Mouse (Mus musculus): ENCODE data around the gene Epm2a.

The Epm2a gene

DNA sequence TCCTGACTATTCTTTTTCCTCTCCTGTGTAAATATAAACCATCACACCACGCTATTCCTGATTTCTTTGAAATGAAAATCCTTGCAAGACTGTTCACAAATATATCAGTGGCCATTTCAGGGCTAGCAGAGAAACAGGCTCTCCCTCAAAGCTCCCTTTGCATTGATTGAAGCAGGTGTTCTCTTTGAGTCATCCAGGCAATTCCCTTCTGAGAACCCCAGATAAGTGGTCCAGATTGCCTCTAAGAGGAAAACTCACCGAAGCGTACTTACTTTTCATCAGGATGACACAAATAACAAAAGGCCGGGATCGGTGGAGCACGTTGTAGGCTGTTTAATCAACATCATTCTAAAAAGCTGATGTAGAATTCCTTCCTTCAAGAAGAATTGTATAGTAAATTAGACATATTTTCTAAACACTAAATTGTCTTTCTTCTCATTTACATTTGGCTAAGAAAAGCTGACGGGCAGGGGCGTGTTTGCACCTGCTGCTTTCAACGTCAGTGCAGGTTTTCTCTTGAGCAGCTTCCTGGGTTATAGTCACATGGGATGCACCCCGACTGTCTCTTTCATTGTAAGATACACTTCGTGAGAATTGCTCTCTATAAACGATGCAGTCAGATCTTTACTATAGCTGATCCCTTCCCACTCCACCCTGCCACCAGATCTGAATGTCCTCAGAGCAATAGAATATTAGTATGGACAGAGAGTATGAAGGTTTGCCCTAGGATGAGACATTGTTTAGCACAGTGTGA is 86.0 kb downstream of the Epm2a start:
- no peak for DNase-seq

DNA sequence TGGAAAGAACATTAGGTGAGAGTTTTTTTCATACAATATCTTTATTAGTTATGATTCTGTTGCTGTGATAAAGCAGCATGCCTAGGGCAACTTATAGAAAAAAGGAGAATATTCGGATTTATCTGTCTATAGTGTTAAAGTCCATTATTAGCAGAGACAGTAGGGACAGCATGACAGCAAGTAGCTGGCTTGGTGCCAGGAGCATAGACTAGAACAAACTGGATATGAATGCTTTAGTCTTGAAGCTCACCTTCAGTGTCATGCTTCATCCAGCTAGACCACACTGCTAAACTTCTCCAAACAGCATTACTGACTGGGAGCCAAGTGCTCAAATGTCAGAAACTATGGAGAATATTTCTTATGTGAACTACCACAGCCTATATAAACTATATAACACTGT is 93.8 kb downstream of the Epm2a start:
- no peak for DNase-seq

DNA sequence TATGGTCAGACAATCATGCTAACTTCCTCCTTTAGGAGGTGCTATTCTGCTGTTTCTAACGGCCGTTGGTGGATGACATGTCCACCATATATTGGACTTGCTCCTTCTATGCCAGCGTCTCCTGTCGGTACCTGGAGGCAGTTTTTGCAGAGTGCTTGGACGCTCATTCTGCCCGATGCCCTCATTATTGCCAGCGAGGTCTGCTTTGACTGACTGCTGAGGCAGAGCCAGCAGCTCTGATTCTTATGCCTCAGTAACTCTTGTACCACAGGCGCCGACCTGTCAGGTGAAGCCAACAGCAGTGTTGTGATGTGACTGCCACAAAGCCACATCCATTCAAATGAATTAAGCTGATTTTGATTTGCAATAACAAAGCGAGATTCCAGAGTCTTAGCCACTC is 95.3 kb downstream of the Epm2a start:
- no peak for DNase-seq

DNA sequence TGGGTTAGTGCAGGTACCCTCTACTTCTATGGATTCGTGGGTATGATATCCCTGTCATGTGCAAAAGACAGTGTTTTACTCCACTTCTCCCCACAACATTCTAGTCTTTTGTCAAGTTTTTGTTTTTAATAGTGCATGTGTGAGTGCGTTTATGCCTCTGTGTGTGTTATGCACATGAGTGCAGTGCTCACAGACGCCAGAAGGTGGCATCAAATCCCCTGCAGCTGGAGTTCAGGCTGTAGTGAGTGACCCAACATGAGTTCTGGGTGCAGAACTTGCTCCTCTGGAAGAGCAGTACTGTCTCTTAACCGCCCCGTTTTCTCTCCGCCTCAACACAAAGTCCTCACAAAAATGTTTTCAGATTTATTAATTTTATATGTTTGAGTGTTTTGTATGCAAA is 96.1 kb downstream of the Epm2a start:
- DNase-seq = no peak

DNA sequence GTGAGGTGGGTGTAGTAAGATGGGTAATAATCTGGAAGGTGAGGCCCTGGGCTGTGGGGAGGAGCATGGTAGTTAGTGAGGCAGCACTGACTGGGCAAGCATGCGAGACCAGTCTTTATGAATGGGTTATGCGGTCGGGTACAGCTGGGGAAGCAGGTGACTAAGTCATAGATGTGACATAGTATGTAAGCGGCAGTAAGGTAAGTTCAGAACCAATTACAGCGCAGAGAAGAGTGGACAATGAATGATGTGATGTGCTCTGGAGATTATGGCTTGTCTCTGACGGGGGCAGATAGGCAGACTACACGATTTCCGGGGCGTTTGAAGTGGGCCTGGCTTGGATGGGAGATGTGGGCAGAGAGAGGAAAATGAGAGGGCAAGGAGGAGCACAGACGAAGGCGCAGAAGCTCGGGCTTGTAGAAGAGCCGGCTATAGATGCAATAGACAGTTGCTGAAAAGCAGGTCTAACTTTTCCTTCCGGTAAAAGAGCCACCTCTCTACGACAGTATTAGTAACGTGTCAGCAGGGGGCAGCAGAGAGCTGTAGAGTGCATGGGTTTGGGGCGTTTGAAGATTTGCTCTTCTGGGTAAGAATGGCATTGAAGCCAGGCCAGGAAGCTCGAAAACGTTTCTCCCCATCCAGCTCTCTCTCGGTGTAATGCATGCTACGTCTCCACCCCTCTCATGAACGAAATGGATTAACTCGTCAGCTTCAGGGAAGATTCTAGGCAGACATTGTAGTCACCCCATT is 106.5 kb downstream of the Epm2a start:
- peak; percentile 57 for DNase-seq

DNA sequence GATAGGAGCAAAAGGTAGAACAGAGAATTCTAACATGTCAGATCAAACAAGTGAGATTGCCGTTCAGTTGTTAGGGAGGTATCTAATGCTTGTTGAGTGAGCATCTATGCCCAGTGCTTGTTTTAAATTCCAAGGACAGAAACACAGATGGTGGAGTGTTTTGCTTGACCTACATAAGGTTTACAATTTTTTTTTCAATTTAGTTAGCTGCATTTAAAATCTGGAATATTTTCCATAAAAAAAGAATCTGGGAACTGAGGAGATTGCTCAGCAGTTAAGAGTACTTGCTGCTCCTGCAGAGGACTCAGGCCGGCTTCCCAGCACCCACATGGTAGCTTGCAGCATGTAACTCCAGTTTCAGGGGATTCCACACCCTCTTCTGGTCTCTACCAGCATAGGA is 109.3 kb downstream of the Epm2a start:
- no peak for DNase-seq

DNA sequence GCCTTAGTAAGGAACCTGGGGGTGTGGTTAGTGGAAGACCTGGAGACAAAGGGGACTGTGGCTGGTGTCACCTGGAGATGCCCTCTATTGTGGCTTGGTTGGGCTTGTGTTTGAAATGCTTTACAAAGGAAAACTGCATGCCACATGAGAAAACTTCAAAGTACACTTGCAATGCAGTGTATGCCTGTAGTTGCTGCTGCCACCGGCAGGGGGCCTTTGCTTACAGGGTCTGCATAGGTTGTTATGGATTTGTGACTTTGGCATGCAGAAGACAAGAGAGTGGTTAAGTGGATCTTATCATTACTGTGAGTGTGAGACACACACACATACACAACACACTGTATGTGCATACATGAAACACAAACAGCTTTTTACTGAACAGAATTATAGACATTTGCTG is 114.2 kb downstream of the Epm2a start:
- no peak for DNase-seq

DNA sequence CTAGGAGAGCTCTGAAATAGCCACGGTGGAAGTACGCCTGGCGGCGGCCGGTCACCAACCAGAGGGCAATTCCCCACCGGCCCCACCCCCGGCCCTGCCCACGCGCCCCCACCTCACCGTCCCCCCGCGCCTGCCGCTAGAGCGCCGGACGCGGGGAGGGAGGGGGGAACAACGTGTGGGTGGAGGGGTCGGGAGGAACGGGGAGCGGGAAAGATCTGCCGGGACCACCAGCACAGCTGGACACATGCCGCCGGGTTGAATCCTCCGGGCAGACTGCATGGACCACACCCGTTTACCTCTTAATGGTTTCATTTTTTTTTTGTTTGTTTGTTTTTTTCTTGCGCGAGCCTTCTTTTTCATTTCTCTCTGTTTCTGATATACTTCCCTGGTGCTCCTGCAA is 148.8 kb downstream of the Epm2a start:
- no peak for DNase-seq
